Mouse (Mus musculus) fibroblast of lung, adult 2 months (primary cell): ENCODE data around the gene Prrt2.

ENCODE experiments used
- DNase-seq: peaks from one replicate; pipeline ENCODE4 v3.0.0-alpha.2; 2011; ENCODE audit warnings: low read depth

Gene Prrt2

GRCm38 (mm10) chr7:127020031-127020430 is 980 bp downstream of the Prrt2 start:
- DNase-seq, result no peak

GRCm38 (mm10) chr7:127019306-127019960 is 1.6 kb downstream of the Prrt2 start:
- DNase-seq, result no peak

GRCm38 (mm10) chr7:127018416-127019305 is 2.4 kb downstream of the Prrt2 start:
- DNase-seq, result no peak

GRCm38 (mm10) chr7:127017950-127018345 is 3.1 kb downstream of the Prrt2 start:
- no peak for DNase-seq

GRCm38 (mm10) chr7:127016971-127017949 is 3.8 kb downstream of the Prrt2 start, which contains the start of gene Pagr1a:
Pagr1a (minus strand) TSS chr7:127017352.
- peak; percentile 96 for DNase-seq

- no peak for DNase-seq
Observed at GRCm38 (mm10) chr7:127016486-127016938, 4.5 kb downstream of the Prrt2 start.

- DNase-seq, result no peak
Observed at GRCm38 (mm10) chr7:127016481-127016485, 4.7 kb downstream of the Prrt2 start, which contains the start of gene Pagr1b. Pagr1b (minus strand) TSS chr7:127016484.

GRCm38 (mm10) chr7:127016081-127016480 is 4.9 kb downstream of the Prrt2 start:
- no peak for DNase-seq

- no peak for DNase-seq
Observed at GRCm38 (mm10) chr7:127014993-127015392, 6.0 kb downstream of the Prrt2 start.

GRCm38 (mm10) chr7:127014320-127014719 is 6.7 kb downstream of the Prrt2 start, which contains the start of gene Mvp:
Mvp (minus strand) TSS chr7:127014621.
- peak; percentile 55 for DNase-seq

GRCm38 (mm10) chr7:127013385-127013784 is 7.6 kb downstream of the Prrt2 start:
- DNase-seq, result no peak

GRCm38 (mm10) chr7:127012845-127013244 is 8.2 kb downstream of the Prrt2 start:
- no peak for DNase-seq

GRCm38 (mm10) chr7:127012374-127012773 is 8.6 kb downstream of the Prrt2 start:
- DNase-seq, result no peak

GRCm38 (mm10) chr7:127011717-127012116 is 9.3 kb downstream of the Prrt2 start:
- no peak for DNase-seq

- no peak for DNase-seq
Observed at GRCm38 (mm10) chr7:127011051-127011450, 10.0 kb downstream of the Prrt2 start.

GRCm38 (mm10) chr7:127009307-127010085 is 11.5 kb downstream of the Prrt2 start:
- DNase-seq, result no peak

GRCm38 (mm10) chr7:127008239-127009019 is 12.6 kb downstream of the Prrt2 start:
- peak; percentile 65 for DNase-seq

- no peak for DNase-seq
Observed at GRCm38 (mm10) chr7:127007313-127008024, 13.5 kb downstream of the Prrt2 start.

- DNase-seq, result no peak
Observed at GRCm38 (mm10) chr7:127004122-127004875, 16.7 kb downstream of the Prrt2 start.
